ENCODE assay signal across 18 mouse cellular contexts in genomic region chr6:72222876-72223275, GRCm38 (mm10). TPM values are rescaled to one million over a fixed set of nuclear protein-coding genes. Genes with fewer than 3 reads are reported as not detected.
DNase-seq lines count a peak whose midpoint lies in the region; ATAC-seq and TF ChIP-seq lines count a peak whose summit lies in the region.
"Had no signal": no experiment of that assay in that cellular context is flagged by ENCODE, and none has a peak within 500 bp of the region (broad histone marks: within the 10 kb centered on the region; RNA-seq: fewer than 3 reads in every experiment).

No protein-coding gene starts in this region.

- peak overlapping the region; percentile 40 for H3K4me3 ChIP-seq in forebrain, embryonic 10.5 days
- no peak overlapping the region for H3K4me3 ChIP-seq in forebrain, embryonic 15.5 days
- H3K4me3 ChIP-seq in heart, embryonic 14.5 days (ENCODE audit: control insufficient read depth in 1 of 2, insufficient read depth in 1 of 2, low read depth in 1 of 2, low read length in 2 of 2) = no peak overlapping the region
- H3K4me3 ChIP-seq in heart, adult 2 months = no peak overlapping the region
- no peak overlapping the region for H3K4me3 ChIP-seq in midbrain, embryonic 12.5 days
- H3K4me3 ChIP-seq in midbrain, embryonic 16.5 days (ENCODE audit: low read depth, low read length) = no peak overlapping the region
- no peak overlapping the region for H3K4me3 ChIP-seq in stomach, postnatal 0 days (ENCODE audit: low read depth, low read length)

- TF ChIP-seq CTCF in heart, adult 2 months (IDR thresholded peaks at IDR 0.05) = no peak
- TF ChIP-seq CTCF in stomach, postnatal 0 days (IDR thresholded peaks at IDR 0.05; ENCODE audit: low read depth) = no peak

- ATAC-seq in forebrain, embryonic 15.5 days (replicated peaks) = no peak; the same call in 1 of the 2 replicates
- ATAC-seq in heart, embryonic 14.5 days (ENCODE audit: insufficient number of reproducible peaks, insufficient read depth, low FRiP score, low read depth) = no peak
- no peak for ATAC-seq in midbrain, embryonic 12.5 days (ENCODE audit: low FRiP score, low read depth)
- ATAC-seq in midbrain, embryonic 16.5 days = no peak
- no peak for ATAC-seq in stomach, postnatal 0 days (ENCODE audit: low FRiP score, low TSS enrichment)

- 60% methylated on average over 6 of the region's 6 CpGs for WGBS in forebrain, embryonic 10.5 days
- 66% methylated on average over 6 of the region's 6 CpGs for WGBS in forebrain, embryonic 15.5 days
- 83% methylated on average over 6 of the region's 6 CpGs for WGBS in heart, embryonic 14.5 days
- WGBS in heart, adult 2 months = 94% methylated on average over 6 of the region's 6 CpGs
- 77% methylated on average over 6 of the region's 6 CpGs for WGBS in midbrain, embryonic 12.5 days
- 69% methylated on average over 6 of the region's 6 CpGs for WGBS in midbrain, embryonic 16.5 days
- 76% methylated on average over 6 of the region's 6 CpGs for WGBS in stomach, postnatal 0 days

- intact Hi-C loops in heart, adult 2 months (cut with DNase I) = no loop called here

- H3K27ac ChIP-seq in forebrain, embryonic 10.5 days = peak overlapping the region; percentile 88
- no peak overlapping the region for H3K27ac ChIP-seq in forebrain, embryonic 15.5 days (replicated peaks)
- peak overlapping the region in 1 of 2 experiments; percentile 65; a peak in 2 of 4 replicates for H3K27ac ChIP-seq in heart, embryonic 14.5 days (replicated peaks in 1 of 2; ENCODE audit: control insufficient read depth in 1 of 2, insufficient read depth in 1 of 2, low read depth in 2 of 2, low read length in 2 of 2)
- no peak overlapping the region for H3K27ac ChIP-seq in heart, adult 2 months
- no peak overlapping the region for H3K27ac ChIP-seq in midbrain, embryonic 12.5 days (replicated peaks)
- H3K27ac ChIP-seq in midbrain, embryonic 16.5 days (ENCODE audit: low read length) = no peak overlapping the region
- 0 out of 2 replicates have a peak overlapping the region, but pooled peaks have one; percentile 2 for H3K27ac ChIP-seq in stomach, postnatal 0 days (replicated peaks)
- H3K27ac ChIP-seq: macrophage had no signal

- no peak overlapping the region for H3K9ac ChIP-seq in forebrain, embryonic 15.5 days (replicated peaks)
- H3K9ac ChIP-seq in heart, embryonic 14.5 days (ENCODE audit: low read length) = peak overlapping the region; percentile 52; the same call in 1 of the 2 replicates
- H3K9ac ChIP-seq in heart, adult 2 months (ENCODE audit: low read depth, low read length) = no peak overlapping the region
- no peak overlapping the region for H3K9ac ChIP-seq in midbrain, embryonic 12.5 days (replicated peaks)
- H3K9ac ChIP-seq in midbrain, embryonic 16.5 days (ENCODE audit: low read depth, low read length) = no peak overlapping the region
- no peak overlapping the region for H3K9ac ChIP-seq in stomach, postnatal 0 days (ENCODE audit: low read length)

- H3K4me2 ChIP-seq in forebrain, embryonic 15.5 days (replicated peaks) = no peak overlapping the region
- H3K4me2 ChIP-seq in heart, embryonic 14.5 days (ENCODE audit: low read length) = peak overlapping the region; percentile 54; the same call in 1 of the 2 replicates
- 0 out of 2 replicates have a peak overlapping the region, but pooled peaks have one; percentile 18 for H3K4me2 ChIP-seq in midbrain, embryonic 12.5 days (replicated peaks)
- H3K4me2 ChIP-seq in midbrain, embryonic 16.5 days (ENCODE audit: low read length) = no peak overlapping the region
- H3K4me2 ChIP-seq in stomach, postnatal 0 days (replicated peaks; ENCODE audit: low read depth) = no peak overlapping the region
- H3K4me2 ChIP-seq: liver, embryonic 11.5 days had no signal

- 0 out of 2 replicates have a peak, but pooled peaks cover 2% of the 10 kb centered on the region for H3K36me3 ChIP-seq in forebrain, embryonic 10.5 days (replicated peaks)
- no peaks in the 10 kb centered on the region for H3K36me3 ChIP-seq in forebrain, embryonic 15.5 days
- H3K36me3 ChIP-seq in heart, embryonic 14.5 days (ENCODE audit: control insufficient read depth, insufficient read depth, low read length) = 0 out of 2 replicates have a peak, but pooled peaks cover 4% of the 10 kb centered on the region
- peaks cover under 1% of the 10 kb centered on the region; the same call in 1 of the 2 replicates for H3K36me3 ChIP-seq in heart, adult 2 months (ENCODE audit: control insufficient read depth, insufficient read depth, low read length)
- no peaks in the 10 kb centered on the region for H3K36me3 ChIP-seq in midbrain, embryonic 12.5 days
- H3K36me3 ChIP-seq in midbrain, embryonic 16.5 days (ENCODE audit: control insufficient read depth, insufficient read depth, low read length) = no peaks in the 10 kb centered on the region
- H3K36me3 ChIP-seq in stomach, postnatal 0 days (ENCODE audit: control insufficient read depth, insufficient read depth, low read length) = no peaks in the 10 kb centered on the region

- H3K9me3 ChIP-seq in forebrain, embryonic 10.5 days = no peaks in the 10 kb centered on the region
- H3K9me3 ChIP-seq in forebrain, embryonic 15.5 days = no peaks in the 10 kb centered on the region
- no peaks in the 10 kb centered on the region for H3K9me3 ChIP-seq in heart, embryonic 14.5 days (ENCODE audit: control insufficient read depth, low read length)
- H3K9me3 ChIP-seq in midbrain, embryonic 12.5 days = no peaks in the 10 kb centered on the region
- H3K9me3 ChIP-seq in midbrain, embryonic 16.5 days (replicated peaks; ENCODE audit: control insufficient read depth, low read length, poor library complexity, severe bottlenecking) = no peaks in the 10 kb centered on the region
- H3K9me3 ChIP-seq in stomach, postnatal 0 days (ENCODE audit: control insufficient read depth, low read length) = no peaks in the 10 kb centered on the region

- peaks cover 75% of the 10 kb centered on the region for H3K4me1 ChIP-seq in forebrain, embryonic 10.5 days
- H3K4me1 ChIP-seq in forebrain, embryonic 15.5 days = peaks cover 39% of the 10 kb centered on the region
- peaks cover 45 to 54% of the 10 kb centered on the region in 2 experiments for H3K4me1 ChIP-seq in heart, embryonic 14.5 days (ENCODE audit: control insufficient read depth in 2 of 2, insufficient read depth in 2 of 2, low read length in 2 of 2)
- H3K4me1 ChIP-seq in heart, adult 2 months (ENCODE audit: control insufficient read depth, insufficient read depth, low read length) = peaks cover 22% of the 10 kb centered on the region
- H3K4me1 ChIP-seq in midbrain, embryonic 12.5 days = peaks cover 58% of the 10 kb centered on the region
- peaks cover 4% of the 10 kb centered on the region for H3K4me1 ChIP-seq in midbrain, embryonic 16.5 days (ENCODE audit: control insufficient read depth, insufficient read depth, low read length)
- peaks cover 4% of the 10 kb centered on the region for H3K4me1 ChIP-seq in stomach, postnatal 0 days (replicated peaks; ENCODE audit: control insufficient read depth, insufficient read depth)

- TF ChIP-seq POLR2A in heart, adult 2 months (IDR thresholded peaks at IDR 0.05; ENCODE audit: insufficient read depth, low read depth, low read length) = no peak

- TF ChIP-seq EP300 in heart, adult 2 months (IDR thresholded peaks at IDR 0.05; ENCODE audit: insufficient read depth, low read depth, low read length) = no peak
- no peak for TF ChIP-seq EP300 in stomach, postnatal 0 days (optimal IDR thresholded peaks at IDR 0.05)

- H3K27me3 ChIP-seq in forebrain, embryonic 10.5 days (ENCODE audit: poor library complexity, severe bottlenecking) = peaks cover 46% of the 10 kb centered on the region
- H3K27me3 ChIP-seq in forebrain, embryonic 15.5 days = no peaks in the 10 kb centered on the region
- H3K27me3 ChIP-seq in heart, embryonic 14.5 days (ENCODE audit: control insufficient read depth, insufficient read depth, low read length) = no peaks in the 10 kb centered on the region
- H3K27me3 ChIP-seq in heart, adult 2 months (ENCODE audit: control insufficient read depth, insufficient read depth, low read length) = no peaks in the 10 kb centered on the region
- H3K27me3 ChIP-seq in midbrain, embryonic 12.5 days = peaks cover 66% of the 10 kb centered on the region
- H3K27me3 ChIP-seq in midbrain, embryonic 16.5 days (ENCODE audit: control insufficient read depth, insufficient read depth, low read depth, low read length) = no peaks in the 10 kb centered on the region; the same call in 1 of the 2 replicates
- H3K27me3 ChIP-seq in stomach, postnatal 0 days (ENCODE audit: control insufficient read depth, insufficient read depth, low read length) = no peaks in the 10 kb centered on the region

- DNase-seq in forebrain, embryonic 10.5 days (ENCODE audit: extremely low spot score, low spot score) = no peak
- DNase-seq in heart, adult 2 months = no peak
- no peak for DNase-seq in stomach, postnatal 0 days (ENCODE audit: low spot score)
- DNase-seq in gastrocnemius, postnatal 25 days = no peak
- DNase-seq: cerebellum, adult 9-11 months; gastrocnemius, postnatal 14 days; heart, postnatal 14 days; lung, adult 2 months; right cerebral cortex, postnatal 4 days; thymus, postnatal 25 days had no signal

- peaks cover 4% of the 10 kb centered on the region for H3K79me2 ChIP-seq in heart, adult 2 months (replicated peaks; ENCODE audit: control insufficient read depth, insufficient read depth, low read length)

RNA-seq across cellular contexts. Expression of gene Atoh8, which starts 12.5 kb away (rescaled TPM):
- 11.2 and 11.5 TPM in 2 replicates for polyA plus RNA-seq in forebrain, embryonic 10.5 days (2016; fragmentation: Nextera tagmentation; extraction: Ambion mirVana)
- polyA plus RNA-seq in forebrain, embryonic 15.5 days (2015; fragmentation: Nextera tagmentation; extraction: Ambion mirVana) = 2.7 and 3.6 TPM in 2 replicates
- 8.9 and 12.0 TPM in 2 replicates for polyA plus RNA-seq in heart, embryonic 14.5 days (2014; fragmentation: Nextera tagmentation; extraction: Ambion mirVana)
- 10 to 100 TPM; 11.0 to 13.5 TPM for total RNA-seq in heart, adult 2 months (2021)
- polyA plus RNA-seq in heart, adult 2 months (2012; rRNA removed) = 9.3 and 12.7 TPM in 2 replicates
- 6.2 and 8.6 TPM in 2 replicates for polyA plus RNA-seq in midbrain, embryonic 12.5 days (2016; fragmentation: Nextera tagmentation; extraction: Ambion mirVana)
- 1.8 and 2.1 TPM in 2 replicates for polyA plus RNA-seq in midbrain, embryonic 16.5 days (2015; fragmentation: Nextera tagmentation; extraction: Ambion mirVana)
- polyA plus RNA-seq in stomach, postnatal 0 days (2015; fragmentation: Nextera tagmentation; extraction: Ambion mirVana) = 5.5 and 6.0 TPM in 2 replicates
- 1 to 10 TPM; 4.5 to 7.8 TPM for total RNA-seq in gastrocnemius, postnatal 25 days (2021)
- total RNA-seq: MEL; neutrophil, adult 5-6 weeks had no signal
- polyA plus RNA-seq: macrophage had no signal

Comparison
In these comparisons a context has a peak if more than half of its experiments do, and no peak if none do; other contexts are left out.
1. H3K27ac ChIP-seq: peak in forebrain, embryonic 10.5 days (single experiment) and stomach, postnatal 0 days (single experiment); none in forebrain, embryonic 15.5 days (single experiment), heart, adult 2 months (single experiment), midbrain, embryonic 12.5 days (single experiment) and midbrain, embryonic 16.5 days (single experiment).
2. H3K4me2 ChIP-seq: peak in heart, embryonic 14.5 days (single experiment) and midbrain, embryonic 12.5 days (single experiment); none in forebrain, embryonic 15.5 days (single experiment), midbrain, embryonic 16.5 days (single experiment) and stomach, postnatal 0 days (single experiment).